Mouse (Mus musculus) lung, embryonic 16.5 days (tissue): ENCODE results near the gene Tysnd1. TPM values are rescaled to one million over a fixed set of nuclear protein-coding genes. Genes with fewer than 3 reads are reported as not detected.

Experiments used
- ATAC-seq: fragments of 200-750 bp; cut with Nextera tagmentation; 2 replicates; pipeline ENCODE4 v1.8.0; 2017; ENCODE audit warnings: low read depth, mild to moderate bottlenecking, moderate library complexity
- H3K27ac ChIP-seq: fragments of 300-500 bp; sonication (generic); 2 replicates; pipeline ENCODE4 v1.5.1; 2014; ENCODE audit warnings: mild to moderate bottlenecking, control low read depth, low read length
- H3K27me3 ChIP-seq: fragments of 300-500 bp; sonication (generic); 2 replicates; pipeline ENCODE4 v1.6.1; 2014; ENCODE audit warnings: low read depth, low read length, mixed read lengths; ENCODE audit not compliant: control insufficient read depth, insufficient read depth
- H3K36me3 ChIP-seq: fragments of 300-500 bp; sonication (generic); 2 replicates; pipeline ENCODE4 v1.6.1; 2014; ENCODE audit warnings: low read length; ENCODE audit not compliant: control insufficient read depth, insufficient read depth
- H3K4me1 ChIP-seq: fragments of 300-500 bp; sonication (generic); replicated peaks from 2 replicates; pipeline ENCODE4 v1.6.1; 2014; ENCODE audit warnings: low read length, mixed read lengths; ENCODE audit not compliant: control insufficient read depth, insufficient read depth
- H3K4me2 ChIP-seq: fragments of 300-500 bp; sonication (generic); 2 replicates; pipeline ENCODE4 v1.6.1; 2014; ENCODE audit warnings: low read depth, low read length, control low read depth
- H3K4me3 ChIP-seq: fragments of 300-500 bp; sonication (generic); 2 replicates; pipeline ENCODE4 v1.5.1; 2014; ENCODE audit warnings: mild to moderate bottlenecking, low read length, control low read depth
- H3K9ac ChIP-seq: fragments of 300-500 bp; sonication (generic); 2 replicates; pipeline ENCODE4 v1.6.1; 2014; ENCODE audit warnings: low read length, control low read depth
- H3K9me3 ChIP-seq: fragments of 300-500 bp; sonication (generic); 2 replicates; pipeline ENCODE4 v1.6.1; 2016; ENCODE audit warnings: low read length; ENCODE audit not compliant: control insufficient read depth
- WGBS: fragments of 180-500 bp; shearing (Covaris S2); extraction: QIAGEN DNeasy Blood & Tissue Kit; methylation state at CpG from one replicate; pipeline ENCODE4 v1.1.7; 2014; 5-methylcytosine and 5-hydroxymethylcytosine counted together
- polyA plus RNA-seq: library from polyadenylated mRNA; unstranded; fragments of >200 nt; fragmentation: Nextera tagmentation; extraction: Ambion mirVana; gene quantifications from 2 replicates; pipeline ENCODE4 v1.2.1, GENCODE M21; 2015

Tysnd1 gene
- polyA plus RNA-seq, 1 experiment from 2014 or later = 19.2 TPM

DNA sequence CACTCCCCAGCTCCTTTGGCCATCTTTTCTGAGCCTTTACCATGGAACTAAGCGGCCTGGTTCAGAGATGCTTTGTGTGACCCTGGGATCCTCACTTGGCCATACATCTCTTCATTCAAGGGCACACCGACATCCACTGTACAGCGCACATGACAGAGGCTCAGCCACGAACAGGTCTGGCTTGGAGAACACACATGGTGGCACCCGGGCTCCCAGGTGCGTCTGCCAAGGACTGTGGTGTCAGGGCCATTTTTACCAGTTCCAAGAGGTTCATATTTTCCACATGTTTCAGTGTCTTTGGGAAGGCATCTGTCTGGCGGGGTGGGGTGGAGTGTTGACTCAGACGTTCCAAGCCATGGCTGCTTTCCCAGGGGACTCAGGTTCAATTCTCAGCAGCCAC is 47.0 kb downstream of the Tysnd1 start:
- H3K36me3 ChIP-seq = peaks cover 31% of the 10 kb centered on the region
- H3K4me3 ChIP-seq = no peak overlapping the region
- no peak overlapping the region for H3K27ac ChIP-seq
- WGBS = 90% methylated on average over 8 of the region's 8 CpGs
- H3K9me3 ChIP-seq = no peaks in the 10 kb centered on the region; the same call in 1 of the 2 replicates
- no peak for ATAC-seq
- no peak overlapping the region for H3K4me2 ChIP-seq
- no peaks in the 10 kb centered on the region for H3K27me3 ChIP-seq
- H3K4me1 ChIP-seq = no peaks in the 10 kb centered on the region
- H3K9ac ChIP-seq = no peak overlapping the region

- Histone ChIP-seq H3K27ac (no peak overlapping the region), H3K4me1 (no peaks in the 10 kb centered on the region), H3K36me3 (peaks cover 28% of the 10 kb centered on the region), H3K9ac (no peak overlapping the region), H3K4me3 (no peak overlapping the region), H3K27me3 (no peaks in the 10 kb centered on the region), H3K4me2 (no peak overlapping the region), H3K9me3 (no peaks in the 10 kb centered on the region; the same call in 1 of the 2 replicates)
- ATAC-seq = no peak
- 91% methylated on average over 4 of the region's 4 CpGs for WGBS
Observed at GRCm38 (mm10) chr10:61745133-61745532, 49.8 kb downstream of the Tysnd1 start.

GRCm38 (mm10) chr10:61747302-61747701 is 52.0 kb downstream of the Tysnd1 start:
- H3K4me3 ChIP-seq = no peak overlapping the region
- 92% methylated on average over 13 of the region's 13 CpGs for WGBS
- no peaks in the 10 kb centered on the region; the same call in 1 of the 2 replicates for H3K9me3 ChIP-seq
- H3K4me1 ChIP-seq = no peaks in the 10 kb centered on the region
- no peak for ATAC-seq
- no peaks in the 10 kb centered on the region for H3K27me3 ChIP-seq
- H3K9ac ChIP-seq = no peak overlapping the region
- H3K4me2 ChIP-seq = no peak overlapping the region
- H3K27ac ChIP-seq = no peak overlapping the region
- H3K36me3 ChIP-seq = peaks cover 35% of the 10 kb centered on the region

GRCm38 (mm10) chr10:61750014-61750413 is 54.7 kb downstream of the Tysnd1 start:
- no peaks in the 10 kb centered on the region; the same call in 1 of the 2 replicates for H3K9me3 ChIP-seq
- no peak overlapping the region for H3K4me2 ChIP-seq
- H3K27me3 ChIP-seq = no peaks in the 10 kb centered on the region
- no peak overlapping the region for H3K4me3 ChIP-seq
- ATAC-seq = 0 out of 2 replicates have a peak, but pooled peaks have one; percentile 17
- no peak overlapping the region for H3K9ac ChIP-seq
- H3K36me3 ChIP-seq = peaks cover 36% of the 10 kb centered on the region
- H3K4me1 ChIP-seq = no peaks in the 10 kb centered on the region
- WGBS = 64% methylated on average over 9 of the region's 9 CpGs
- H3K27ac ChIP-seq = no peak overlapping the region

DNA sequence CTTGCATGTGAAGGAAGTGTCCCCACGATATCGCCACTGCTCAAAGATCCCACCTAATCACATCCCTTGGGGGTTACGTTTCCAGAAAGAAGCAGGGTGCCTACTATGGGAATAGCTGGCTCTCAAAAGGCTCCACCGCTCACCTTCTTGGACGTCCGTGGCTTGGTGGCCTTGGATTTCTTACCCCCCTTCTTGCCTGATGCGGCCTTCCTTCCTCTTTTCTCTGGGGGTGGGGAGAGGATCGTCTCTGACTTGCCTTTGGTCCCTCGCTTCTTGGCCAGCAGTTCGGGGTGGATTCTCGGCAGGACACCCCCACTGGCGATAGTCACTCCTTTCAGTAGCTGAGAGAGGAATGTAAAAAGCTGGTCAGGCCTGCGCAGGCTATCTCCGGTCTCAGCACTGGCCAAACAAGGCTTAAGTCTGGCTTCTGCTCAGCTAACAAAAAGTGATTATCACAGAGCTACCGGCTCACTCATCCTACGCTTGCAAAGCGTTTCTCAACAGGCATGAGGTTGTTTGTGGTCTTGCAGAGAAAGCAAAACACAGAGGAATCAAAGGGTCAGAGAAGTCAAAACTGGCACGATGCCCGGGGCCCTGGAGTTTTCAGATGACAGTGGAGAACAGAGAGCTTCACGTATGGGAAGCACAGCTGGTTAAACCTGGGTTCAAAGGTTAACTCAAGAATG is 56.4 kb downstream of the Tysnd1 start:
- H3K9me3 ChIP-seq = no peaks in the 10 kb centered on the region
- H3K27ac ChIP-seq = no peak overlapping the region
- no peaks in the 10 kb centered on the region for H3K4me1 ChIP-seq
- WGBS = 69% methylated on average over 20 of the region's 20 CpGs
- H3K9ac ChIP-seq = no peak overlapping the region
- peak; percentile 48; the same call in 1 of the 2 replicates for ATAC-seq
- no peak overlapping the region for H3K4me2 ChIP-seq
- no peaks in the 10 kb centered on the region for H3K27me3 ChIP-seq
- H3K36me3 ChIP-seq = peaks cover 24% of the 10 kb centered on the region
- H3K4me3 ChIP-seq = no peak overlapping the region

Other genes starting within 250 kb of the Tysnd1 start
- gene Eif4ebp2, start 242.9 kb upstream of the Tysnd1 start, polyA plus RNA-seq = 58.4 and 58.5 TPM in 2 replicates
- gene Lrrc20, start 219.7 kb upstream of the Tysnd1 start, polyA plus RNA-seq = 7.5 and 8.7 TPM in 2 replicates
- gene Npffr1, start 100.0 kb upstream of the Tysnd1 start, polyA plus RNA-seq = 0.08 TPM in 1 of 2 replicates, not detected in the other
- 125 and 138 TPM in 2 replicates for gene Ppa1, start 47.0 kb upstream of the Tysnd1 start, polyA plus RNA-seq
- 230 and 231 TPM in 2 replicates for gene Sar1a, start 15.2 kb upstream of the Tysnd1 start, polyA plus RNA-seq
- gene Aifm2, start 19.7 kb downstream of the Tysnd1 start, polyA plus RNA-seq = 15.2 and 16.9 TPM in 2 replicates
- 92.2 and 107 TPM in 2 replicates for gene H2afy2, start 88.6 kb downstream of the Tysnd1 start, polyA plus RNA-seq